Mouse (Mus musculus) C2C12 (cell line): Measurements from ENCODE around the gene Nxf2.

ENCODE experiments used
- CEBPB ChIP-seq: IDR thresholded peaks from one replicate; pipeline ENCODE4 v1.6.1; 2011; ENCODE audit warnings: low read depth, mild to moderate bottlenecking, control low read depth, moderate library complexity
- CTCF ChIP-seq: IDR thresholded peaks from one replicate; pipeline ENCODE4 v1.5.1; 2011; ENCODE audit not compliant: control insufficient read depth, insufficient read depth, insufficient read length
- MYOG ChIP-seq: IDR thresholded peaks from one replicate; pipeline ENCODE4 v1.6.1; 2011; ENCODE audit not compliant: control insufficient read depth, insufficient read length; ENCODE audit errors: extremely low read depth
- USF1 ChIP-seq: IDR thresholded peaks from one replicate; pipeline ENCODE4 v1.6.1; 2011; ENCODE audit warnings: low read depth, mild to moderate bottlenecking, control low read depth, moderate library complexity

DNA sequence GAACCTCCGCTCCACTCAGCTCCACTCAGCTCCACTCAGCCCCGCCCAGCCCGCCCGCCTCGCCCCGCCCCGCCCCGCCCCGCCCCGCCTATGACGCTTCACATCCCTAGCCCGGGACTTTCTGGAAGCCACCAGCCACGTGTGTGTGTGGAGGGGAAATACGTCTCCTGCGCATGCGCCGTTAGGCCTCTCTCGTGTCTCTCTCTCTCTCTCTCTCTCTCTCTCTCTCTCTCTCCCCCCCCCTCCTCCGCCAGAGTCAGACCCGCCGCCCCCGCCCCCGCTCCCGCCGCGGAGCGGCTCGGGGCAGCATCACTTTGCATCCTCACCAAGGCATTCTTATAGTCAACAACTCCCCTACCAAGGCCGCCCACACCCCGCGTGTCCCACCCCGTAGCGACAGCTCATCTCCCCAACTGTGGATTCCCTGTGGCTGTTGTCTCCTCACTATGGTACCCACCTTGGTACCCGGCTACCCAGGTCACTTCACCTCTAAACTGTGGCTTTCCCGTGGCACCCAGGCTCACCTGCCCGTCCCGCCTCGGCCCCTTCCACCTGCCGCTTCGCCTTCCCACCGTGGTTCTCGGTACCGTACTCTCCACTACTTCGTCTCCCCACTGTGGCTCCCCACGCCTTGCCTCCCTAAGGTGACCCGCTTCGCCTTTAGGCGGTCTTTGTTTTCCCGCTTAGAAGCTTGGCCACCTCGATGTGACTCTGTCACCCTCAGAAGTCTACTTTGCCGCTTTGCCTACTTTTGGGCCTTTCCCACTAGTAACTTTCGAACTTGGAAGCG is 1.1 kb downstream of the Nxf2 start:
- TF ChIP-seq CTCF (no peak), USF1 (no peak), CEBPB (no peak), MYOG (no peak)
